Mouse (Mus musculus) CH12.LX (cell line): ENCODE results near the gene Tbx10. TPM values are rescaled to one million over a fixed set of nuclear protein-coding genes. Genes with fewer than 3 reads are reported as not detected.

Experiments used
- DNase-seq: peaks from one replicate; pipeline ENCODE4 v3.0.0-alpha.2; 2013; ENCODE audit errors: extremely low read depth
- H3K27ac ChIP-seq: 2 replicates; pipeline ENCODE4 v1.5.1; 2012; ENCODE audit warnings: low read depth, mild to moderate bottlenecking, control low read depth, moderate library complexity; ENCODE audit not compliant: insufficient read depth
- H3K27me3 ChIP-seq: replicated peaks from 2 replicates; pipeline ENCODE3; 2012; ENCODE audit warnings: inconsistent platforms
- H3K36me3 ChIP-seq, 2 experiments: replicated peaks in 1 of 2; 2 replicates each; pipeline versions ENCODE3 to v1.6.1; 2012; ENCODE audit warnings: inconsistent platforms in 1 of 2, low read length in 1 of 2, mild to moderate bottlenecking in 1 of 2, mixed read lengths in 1 of 2, moderate library complexity in 1 of 2; ENCODE audit not compliant: control insufficient read depth in 1 of 2, insufficient read depth in 1 of 2
- H3K4me1 ChIP-seq, 2 experiments: 2 replicates each; pipeline ENCODE4 v1.6.1; 2012; ENCODE audit warnings: inconsistent platforms in 1 of 2, moderate library complexity in 1 of 2; ENCODE audit not compliant: insufficient read depth in 2 of 2, control insufficient read depth in 1 of 2
- H3K4me2 ChIP-seq: 2 replicates; pipeline ENCODE4 v1.6.1; 2012; ENCODE audit warnings: low read depth, mild to moderate bottlenecking, control low read depth; ENCODE audit not compliant: poor library complexity, insufficient read depth, severe bottlenecking
- H3K4me3 ChIP-seq, 3 experiments: fragments of 150-350 bp in 1 of 3; sonication (generic) in 1 of 3; replicated peaks in 1 of 3; 2 replicates each; pipeline versions ENCODE3 to v1.5.1; 2011 to 2012; ENCODE audit warnings: low read depth in 2 of 3, low read length in 2 of 3, mild to moderate bottlenecking in 2 of 3, moderate library complexity in 2 of 3, control low read depth in 1 of 3, improper control_type of control experiment in 1 of 3, inconsistent platforms in 1 of 3, mixed read lengths in 1 of 3; ENCODE audit not compliant: poor library complexity in 1 of 3
- H3K79me2 ChIP-seq: replicated peaks from 2 replicates; pipeline ENCODE4 v1.6.1; 2012; ENCODE audit warnings: mild to moderate bottlenecking, moderate library complexity; ENCODE audit not compliant: control insufficient read depth, poor library complexity, insufficient read depth, severe bottlenecking; ENCODE audit errors: extremely low read depth
- H3K9ac ChIP-seq: 2 replicates; pipeline ENCODE4 v1.6.1; 2012; ENCODE audit warnings: low read depth, mild to moderate bottlenecking, control low read depth, moderate library complexity; ENCODE audit not compliant: insufficient read depth
- H3K9me3 ChIP-seq: replicated peaks from 2 replicates; pipeline ENCODE3; 2012; ENCODE audit warnings: low read length, inconsistent platforms, mixed read lengths
- BHLHE40 ChIP-seq: IDR thresholded peaks from 2 replicates; pipeline ENCODE4 v1.6.1; 2011; ENCODE audit warnings: mild to moderate bottlenecking, low read depth, low read length, improper control_type of control experiment
- CHD1 ChIP-seq: IDR thresholded peaks from 2 replicates; pipeline ENCODE4 v1.6.1; 2012; ENCODE audit warnings: low read depth, low read length, improper control_type of control experiment, inconsistent platforms
- CTCF ChIP-seq, 2 experiments: IDR thresholded peaks in 1 of 2; conservative IDR thresholded peaks in 1 of 2; 2 replicates each; pipeline ENCODE4 v1.5.1; 2011 to 2012; ENCODE audit warnings: low read depth in 2 of 2, low read length in 2 of 2, improper control_type of control experiment in 1 of 2, inconsistent platforms in 1 of 2, mild to moderate bottlenecking in 1 of 2, moderate library complexity in 1 of 2
- GABPA ChIP-seq: IDR thresholded peaks from 2 replicates; pipeline ENCODE4 v1.6.1; 2012; ENCODE audit warnings: low read depth, low read length, improper control_type of control experiment, inconsistent platforms; ENCODE audit not compliant: insufficient replicate concordance
- IRF4 ChIP-seq: IDR thresholded peaks from 2 replicates; pipeline ENCODE4 v1.6.1; 2014; ENCODE audit warnings: low read depth, mild to moderate bottlenecking, inconsistent platforms, low read length, improper control_type of control experiment
- JUN ChIP-seq: IDR thresholded peaks from 2 replicates; pipeline ENCODE4 v1.6.1; 2011; ENCODE audit warnings: low read depth, mild to moderate bottlenecking, low read length, improper control_type of control experiment, moderate library complexity; ENCODE audit not compliant: insufficient read depth
- MAFK ChIP-seq: IDR thresholded peaks from 2 replicates; pipeline ENCODE4 v1.6.1; 2011; ENCODE audit warnings: low read length, improper control_type of control experiment; ENCODE audit not compliant: insufficient replicate concordance
- MAX ChIP-seq: IDR thresholded peaks from 2 replicates; pipeline ENCODE4 v1.6.1; 2011; ENCODE audit warnings: low read length, improper control_type of control experiment
- MAZ ChIP-seq: IDR thresholded peaks from 2 replicates; pipeline ENCODE4 v1.6.1; 2012; ENCODE audit warnings: low read depth, mild to moderate bottlenecking, inconsistent platforms, low read length, improper control_type of control experiment, moderate library complexity
- MEF2A ChIP-seq: IDR thresholded peaks from 2 replicates; pipeline ENCODE4 v1.6.1; 2014; ENCODE audit warnings: low read depth, mild to moderate bottlenecking, inconsistent platforms, low read length, improper control_type of control experiment, borderline replicate concordance
- MXI1 ChIP-seq: IDR thresholded peaks from 2 replicates; pipeline ENCODE4 v1.6.1; 2011; ENCODE audit warnings: mild to moderate bottlenecking, low read depth, low read length, improper control_type of control experiment
- MYC ChIP-seq: IDR thresholded peaks from 2 replicates; pipeline ENCODE4 v1.6.1; 2011; ENCODE audit warnings: low read depth, mild to moderate bottlenecking, improper control_type of control experiment, low read length
- NRF1 ChIP-seq: IDR thresholded peaks from 2 replicates; pipeline ENCODE4 v1.6.1; 2014; ENCODE audit warnings: low read depth, mild to moderate bottlenecking, inconsistent platforms, low read length, improper control_type of control experiment, moderate library complexity
- PAX5 ChIP-seq: IDR thresholded peaks from 2 replicates; pipeline ENCODE4 v1.6.1; 2012; ENCODE audit warnings: low read length, inconsistent platforms, mixed read lengths
- POLR2AphosphoS2 ChIP-seq: IDR thresholded peaks from 2 replicates; pipeline ENCODE4 v1.6.1; 2011; ENCODE audit warnings: low read depth, low read length, improper control_type of control experiment
- RAD21 ChIP-seq: IDR thresholded peaks from 2 replicates; pipeline ENCODE4 v1.6.1; 2011; ENCODE audit warnings: low read depth, mild to moderate bottlenecking, low read length, improper control_type of control experiment, moderate library complexity
- RCOR1 ChIP-seq: conservative IDR thresholded peaks from 2 replicates; pipeline ENCODE4 v1.6.1; 2012; ENCODE audit warnings: low read depth, mild to moderate bottlenecking, inconsistent platforms, low read length, improper control_type of control experiment
- SIN3A ChIP-seq: IDR thresholded peaks from 2 replicates; pipeline ENCODE4 v1.6.1; 2012; ENCODE audit warnings: low read length, improper control_type of control experiment, inconsistent platforms
- TCF12 ChIP-seq: IDR thresholded peaks from 2 replicates; pipeline ENCODE4 v1.6.1; 2014; ENCODE audit warnings: low read depth, mild to moderate bottlenecking, inconsistent platforms, low read length, improper control_type of control experiment
- USF1 ChIP-seq: IDR thresholded peaks from 2 replicates; pipeline ENCODE4 v1.6.1; 2014; ENCODE audit warnings: low read depth, mild to moderate bottlenecking, inconsistent platforms, low read length, improper control_type of control experiment
- ZC3H11A ChIP-seq: IDR thresholded peaks from 2 replicates; pipeline ENCODE4 v1.6.1; 2012; ENCODE audit warnings: low read depth, mild to moderate bottlenecking, inconsistent platforms, low read length, improper control_type of control experiment
- ZKSCAN1 ChIP-seq: IDR thresholded peaks from 2 replicates; pipeline ENCODE4 v1.6.1; 2012; ENCODE audit warnings: low read depth, inconsistent platforms, low read length, improper control_type of control experiment, borderline replicate concordance
- ZMIZ1 ChIP-seq: IDR thresholded peaks from 2 replicates; pipeline ENCODE4 v1.6.1; 2012; ENCODE audit warnings: low read depth, mild to moderate bottlenecking, inconsistent platforms, low read length, improper control_type of control experiment
- ZNF384 ChIP-seq: IDR thresholded peaks from 2 replicates; pipeline ENCODE4 v1.6.1; 2012; ENCODE audit warnings: low read depth, low read length, improper control_type of control experiment, inconsistent platforms
- dilution Hi-C: fragments of 300-500 bp; cut with MboI; formaldehyde crosslinking; loops from 2 replicates; pipeline ENCODE4 v1.14.3; 2020; ENCODE audit warnings: low sequenced_read_pairs; ENCODE audit not compliant: extremely low pct_unique_long_range_greater_than_20kb, extremely low pct_ligation_motif_present
- in situ Hi-C: fragments of 300-500 bp; cut with MboI; formaldehyde crosslinking; loops from 3 replicates; pipeline ENCODE4 v1.14.3; 2019; ENCODE audit warnings: low sequenced_read_pairs, low pct_ligation_motif_present, low pct_unique_long_range_greater_than_20kb, mixed read lengths
- polyA plus RNA-seq: library from polyadenylated mRNA; unstranded; fragments of >175 nt; gene quantifications from 2 replicates; pipeline ENCODE4 v1.2.1, GENCODE M21; 2012; ENCODE audit warnings: low read depth; ENCODE audit not compliant: insufficient read length
- total RNA-seq, 2 experiments: library from RNA; depleted of rRNA; stranded (reverse); fragments of 300-350 nt in 1 of 2; fragments of >200 nt in 1 of 2; gene quantifications; 2 replicates each; pipeline ENCODE4 v1.2.3; 2012 to 2014

The Tbx10 gene
- total and polyA plus RNA-seq, 3 experiments, result not detected

- no peak for DNase-seq
- no peaks in the 10 kb centered on the region for H3K79me2 ChIP-seq
- dilution Hi-C loops, result no loop called here
- no peak overlapping the region for H3K27ac ChIP-seq
- H3K27me3 ChIP-seq, result no peaks in the 10 kb centered on the region
- no peak overlapping the region for H3K4me3 ChIP-seq
- no peak overlapping the region for H3K9ac ChIP-seq
- peaks cover 31 to 35% of the 10 kb centered on the region in 2 experiments for H3K36me3 ChIP-seq
- H3K4me1 ChIP-seq, result peaks cover 2 to 9% of the 10 kb centered on the region in 2 experiments; a peak in 3 of 4 replicates
- TF ChIP-seq TCF12 (no peak), GABPA (no peak), MAZ (no peak), SIN3A (no peak), CTCF (conservative IDR thresholded peaks at IDR 0.05 in 1 of 2, IDR thresholded peaks at IDR 0.05 in 1 of 2; ENCODE audit: low read depth in 2 of 2, low read length in 2 of 2) (no peak), JUN (no peak), USF1 (no peak), ZMIZ1 (no peak), MEF2A (no peak), MAFK (no peak), PAX5 (no peak), NRF1 (no peak), BHLHE40 (no peak), POLR2AphosphoS2 (no peak)
- no peak overlapping the region for H3K4me2 ChIP-seq
- H3K9me3 ChIP-seq, result no peaks in the 10 kb centered on the region
- in situ Hi-C loops, result no loop called here
Measured at GRCm38 (mm10) chr19:3952099-3952498, 40.5 kb upstream of the Tbx10 start.

- H3K27ac ChIP-seq, result no peak overlapping the region
- no peak for DNase-seq
- no peaks in the 10 kb centered on the region for H3K79me2 ChIP-seq
- TF ChIP-seq ZC3H11A, result no peak
- TF ChIP-seq ZNF384, result no peak
- no peak for TF ChIP-seq GABPA
- TF ChIP-seq ZKSCAN1, result no peak
- no peak for TF ChIP-seq RAD21
- no peak for TF ChIP-seq MYC
- no peak for TF ChIP-seq MXI1
- TF ChIP-seq JUN, result no peak
- no peak for TF ChIP-seq RCOR1
- no peak for TF ChIP-seq IRF4
- no peak for TF ChIP-seq MAX
- TF ChIP-seq SIN3A, result no peak
- TF ChIP-seq CHD1, result no peak
- no peaks in the 10 kb centered on the region for H3K9me3 ChIP-seq
- H3K27me3 ChIP-seq, result no peaks in the 10 kb centered on the region
- peaks cover 5 to 6% of the 10 kb centered on the region in 2 experiments for H3K36me3 ChIP-seq
- H3K9ac ChIP-seq, result no peak overlapping the region
- H3K4me1 ChIP-seq, result peaks cover 2 to 9% of the 10 kb centered on the region in 2 experiments; a peak in 3 of 4 replicates
- dilution Hi-C loops (no loop called here), in situ Hi-C loops (no loop called here)
- no peak overlapping the region for H3K4me2 ChIP-seq
- H3K4me3 ChIP-seq, result no peak overlapping the region
Measured at GRCm38 (mm10) chr19:3955033-3955432, 37.5 kb upstream of the Tbx10 start.
